Mouse (Mus musculus) heart, postnatal 0 days (tissue): ENCODE data around the gene Gins2.
A peak's percentile ranks its signal among the peaks of the same experiment; 100 is the strongest.

ENCODE experiments used
- CTCF ChIP-seq: IDR thresholded peaks from 2 replicates; pipeline ENCODE4 v1.5.1; 2016; ENCODE audit warnings: antibody characterized with exemption, control low read depth, low read depth
- EP300 ChIP-seq: IDR thresholded peaks from 2 replicates; pipeline ENCODE4 v1.6.1; 2016; ENCODE audit warnings: antibody characterized with exemption, low read depth

DNA sequence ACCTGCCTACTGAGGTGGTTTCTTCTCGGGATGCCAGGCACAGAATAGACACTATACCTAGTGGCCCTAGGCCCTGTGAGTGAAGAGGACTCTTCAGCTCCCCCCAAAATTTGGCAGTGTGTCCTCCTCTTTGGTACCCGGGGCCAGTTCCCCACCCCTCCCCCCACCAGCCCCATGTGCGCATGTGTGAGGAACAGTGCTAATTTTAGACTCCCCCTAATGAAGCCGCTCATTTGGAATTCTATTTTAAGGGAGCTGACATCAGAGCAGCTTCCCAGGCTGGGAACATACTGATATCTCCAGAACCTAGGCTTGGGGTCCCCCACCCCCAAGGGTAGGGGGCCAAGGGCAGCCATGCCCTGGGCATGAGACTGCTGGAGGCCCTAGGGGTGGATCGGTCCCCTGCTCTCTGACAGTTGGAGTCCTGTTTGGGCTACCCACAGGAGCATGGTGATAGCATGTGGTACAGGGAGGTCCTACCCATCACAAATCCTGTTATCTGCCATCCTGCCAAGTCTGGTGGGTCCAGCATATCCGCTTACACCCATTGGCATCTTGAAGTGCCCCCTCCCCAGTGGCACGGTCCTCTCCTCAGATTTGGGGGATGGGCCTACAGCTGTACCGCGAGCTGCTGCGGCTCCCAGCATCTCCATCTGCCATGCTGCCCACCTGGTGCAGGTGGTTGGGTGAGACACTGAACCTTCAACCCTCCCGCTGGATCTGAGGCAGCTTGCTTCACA lies 38.0 kb downstream of the Gins2 start:
- TF ChIP-seq CTCF (no peak), EP300 (peak; percentile 69; the same call in 1 of the 2 replicates)
